Mouse (Mus musculus): ENCODE data around the gene Lin54. TPM values are rescaled to one million over a fixed set of nuclear protein-coding genes. Genes with fewer than 3 reads are reported as not detected.

The Lin54 gene
- polyA plus RNA-seq, 1 experiment from 2014 or later = 16.2 TPM

GRCm38 (mm10) chr5:100499831-100500304 is 571 bp downstream of the Lin54 start:
- H3K4me1 ChIP-seq (replicated peaks; ENCODE audit: control insufficient read depth, insufficient read depth, low read length) = peaks cover 20% of the 10 kb centered on the region
- ATAC-seq (replicated peaks; ENCODE audit: low FRiP score) (peak; percentile 32), DNase-seq (ENCODE audit: low spot score) (peak; percentile 68)
- WGBS = under 1% methylated on average over 39 of the region's 41 CpGs
- H3K9me3 ChIP-seq (ENCODE audit: control insufficient read depth, low read length) = no peaks in the 10 kb centered on the region
- H3K27ac ChIP-seq (ENCODE audit: low read depth, low read length) = peak overlapping the region; percentile 94
- H3K9ac ChIP-seq (ENCODE audit: low read depth, low read length) = peak overlapping the region; percentile 79
- H3K36me3 ChIP-seq (ENCODE audit: control insufficient read depth, insufficient read depth, low read length) = no peaks in the 10 kb centered on the region
- no peaks in the 10 kb centered on the region for H3K27me3 ChIP-seq (replicated peaks; ENCODE audit: control insufficient read depth, insufficient read depth, low read length)
- peak overlapping the region; percentile 92 for H3K4me2 ChIP-seq
- H3K4me3 ChIP-seq (ENCODE audit: low read depth, low read length) = peak overlapping the region; percentile 80

GRCm38 (mm10) chr5:100499243-100499642 is 1.2 kb downstream of the Lin54 start:
- peak overlapping the region; percentile 75; the same call in 1 of the 2 replicates for H3K27ac ChIP-seq (ENCODE audit: low read depth, low read length)
- no peaks in the 10 kb centered on the region for H3K27me3 ChIP-seq (replicated peaks; ENCODE audit: control insufficient read depth, insufficient read depth, low read length)
- no peaks in the 10 kb centered on the region for H3K9me3 ChIP-seq (ENCODE audit: control insufficient read depth, low read length)
- peak overlapping the region; percentile 80 for H3K4me3 ChIP-seq (ENCODE audit: low read depth, low read length)
- H3K36me3 ChIP-seq (ENCODE audit: control insufficient read depth, insufficient read depth, low read length) = no peaks in the 10 kb centered on the region
- peak overlapping the region; percentile 79 for H3K9ac ChIP-seq (ENCODE audit: low read depth, low read length)
- DNase-seq (ENCODE audit: low spot score) (no peak), ATAC-seq (replicated peaks; ENCODE audit: low FRiP score) (no peak)
- H3K4me1 ChIP-seq (replicated peaks; ENCODE audit: control insufficient read depth, insufficient read depth, low read length) = peaks cover 20% of the 10 kb centered on the region
- peak overlapping the region; percentile 92 for H3K4me2 ChIP-seq
- 17% methylated on average over 2 of the region's 2 CpGs for WGBS

- Histone ChIP-seq H3K4me3 (ENCODE audit: low read depth, low read length) (peak overlapping the region; percentile 80), H3K27me3 (replicated peaks; ENCODE audit: control insufficient read depth, insufficient read depth, low read length) (no peaks in the 10 kb centered on the region), H3K9me3 (ENCODE audit: control insufficient read depth, low read length) (no peaks in the 10 kb centered on the region), H3K9ac (ENCODE audit: low read depth, low read length) (peak overlapping the region; percentile 83), H3K4me1 (replicated peaks; ENCODE audit: control insufficient read depth, insufficient read depth, low read length) (peaks cover 20% of the 10 kb centered on the region), H3K27ac (ENCODE audit: low read depth, low read length) (peak overlapping the region; percentile 75), H3K4me2 (peak overlapping the region; percentile 92), H3K36me3 (ENCODE audit: control insufficient read depth, insufficient read depth, low read length) (no peaks in the 10 kb centered on the region)
- ATAC-seq (replicated peaks; ENCODE audit: low FRiP score) (peak; percentile 83), DNase-seq (ENCODE audit: low spot score) (peak; percentile 86)
- WGBS = under 1% methylated on average over 44 of the region's 46 CpGs
Measured at GRCm38 (mm10) chr5:100498436-100499180, 1.8 kb downstream of the Lin54 start.

- H3K4me3 ChIP-seq (ENCODE audit: low read depth, low read length) = no peak overlapping the region
- DNase-seq (ENCODE audit: low spot score) = no peak
- no peak overlapping the region for H3K27ac ChIP-seq (ENCODE audit: low read depth, low read length)
- H3K9ac ChIP-seq (ENCODE audit: low read depth, low read length) = no peak overlapping the region
- H3K27me3 ChIP-seq (replicated peaks; ENCODE audit: control insufficient read depth, insufficient read depth, low read length) = no peaks in the 10 kb centered on the region
- no peak for ATAC-seq (replicated peaks; ENCODE audit: low FRiP score)
- WGBS = 69% methylated on average over 4 of the region's 4 CpGs
- peaks cover 11% of the 10 kb centered on the region for H3K4me1 ChIP-seq (replicated peaks; ENCODE audit: control insufficient read depth, insufficient read depth, low read length)
- no peaks in the 10 kb centered on the region for H3K9me3 ChIP-seq (ENCODE audit: control insufficient read depth, low read length)
- no peak overlapping the region for H3K4me2 ChIP-seq
- no peaks in the 10 kb centered on the region for H3K36me3 ChIP-seq (ENCODE audit: control insufficient read depth, insufficient read depth, low read length)
Measured at GRCm38 (mm10) chr5:100491704-100492103, 8.7 kb downstream of the Lin54 start.

DNA sequence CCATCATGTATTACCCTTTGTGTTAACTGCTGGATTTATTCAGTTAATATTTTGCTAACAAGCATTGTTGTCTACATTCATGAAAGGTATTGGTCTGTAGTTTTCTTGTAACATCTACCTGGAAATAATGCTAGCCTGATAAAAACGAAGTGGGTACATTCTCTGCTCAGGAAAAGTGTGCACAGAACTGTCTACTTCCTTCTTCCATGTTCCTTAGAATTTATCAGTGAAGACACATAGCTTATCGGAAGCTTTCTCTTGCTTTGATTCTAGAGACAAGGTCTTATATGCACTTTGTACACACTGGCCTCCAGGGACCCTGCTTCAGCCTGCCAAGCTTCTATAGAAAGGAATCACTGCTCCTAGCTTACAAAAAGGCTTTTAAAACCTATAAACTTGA is 11.1 kb downstream of the Lin54 start:
- H3K4me1 ChIP-seq (replicated peaks; ENCODE audit: control insufficient read depth, insufficient read depth, low read length) = peaks cover 7% of the 10 kb centered on the region
- H3K4me3 ChIP-seq (ENCODE audit: low read depth, low read length) = no peak overlapping the region
- no peak overlapping the region for H3K4me2 ChIP-seq
- H3K9ac ChIP-seq (ENCODE audit: low read depth, low read length) = no peak overlapping the region
- no peak overlapping the region for H3K27ac ChIP-seq (ENCODE audit: low read depth, low read length)
- no peaks in the 10 kb centered on the region for H3K27me3 ChIP-seq (replicated peaks; ENCODE audit: control insufficient read depth, insufficient read depth, low read length)
- 62% methylated on average over 2 of the region's 2 CpGs for WGBS
- no peaks in the 10 kb centered on the region for H3K36me3 ChIP-seq (ENCODE audit: control insufficient read depth, insufficient read depth, low read length)
- ATAC-seq (replicated peaks; ENCODE audit: low FRiP score) = no peak
- no peaks in the 10 kb centered on the region for H3K9me3 ChIP-seq (ENCODE audit: control insufficient read depth, low read length)
- DNase-seq (ENCODE audit: low spot score) = no peak

DNA sequence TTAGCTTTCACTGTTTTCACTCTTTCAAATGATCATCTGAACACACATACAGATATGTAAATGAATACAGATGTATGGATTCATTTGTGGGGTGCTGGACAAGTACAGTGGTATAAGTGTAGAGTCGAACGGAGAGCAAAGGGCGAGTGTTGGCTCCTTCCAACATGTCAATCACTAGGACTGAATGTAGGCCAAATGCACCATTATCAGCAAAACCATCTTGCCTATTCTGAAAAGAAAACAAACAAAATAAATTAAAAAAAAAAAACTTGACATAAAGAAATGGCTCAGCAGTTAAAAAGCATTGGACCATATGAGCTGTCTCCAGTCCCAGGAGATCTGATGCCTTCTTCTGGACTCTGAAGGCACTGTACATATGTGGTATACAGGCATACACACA is 12.2 kb downstream of the Lin54 start:
- Histone ChIP-seq H3K4me2 (no peak overlapping the region), H3K9me3 (ENCODE audit: control insufficient read depth, low read length) (no peaks in the 10 kb centered on the region), H3K36me3 (ENCODE audit: control insufficient read depth, insufficient read depth, low read length) (no peaks in the 10 kb centered on the region), H3K4me1 (replicated peaks; ENCODE audit: control insufficient read depth, insufficient read depth, low read length) (peaks cover 7% of the 10 kb centered on the region), H3K9ac (ENCODE audit: low read depth, low read length) (no peak overlapping the region), H3K27me3 (replicated peaks; ENCODE audit: control insufficient read depth, insufficient read depth, low read length) (no peaks in the 10 kb centered on the region), H3K4me3 (ENCODE audit: low read depth, low read length) (no peak overlapping the region), H3K27ac (ENCODE audit: low read depth, low read length) (no peak overlapping the region)
- DNase-seq (ENCODE audit: low spot score) (no peak), ATAC-seq (replicated peaks; ENCODE audit: low FRiP score) (no peak)
- 92% methylated on average over 3 of the region's 3 CpGs for WGBS

- WGBS = 84% methylated on average over 2 of the region's 2 CpGs
Measured at GRCm38 (mm10) chr5:100487120-100487519, 13.3 kb downstream of the Lin54 start.

GRCm38 (mm10) chr5:100483569-100483968 is 16.9 kb downstream of the Lin54 start:
- no peaks in the 10 kb centered on the region for H3K4me1 ChIP-seq (replicated peaks; ENCODE audit: control insufficient read depth, insufficient read depth, low read length)
- no peaks in the 10 kb centered on the region; the same call in 1 of the 2 replicates for H3K36me3 ChIP-seq (ENCODE audit: control insufficient read depth, insufficient read depth, low read length)
- DNase-seq (ENCODE audit: low spot score) (no peak), ATAC-seq (replicated peaks; ENCODE audit: low FRiP score) (no peak)
- no peak overlapping the region for H3K9ac ChIP-seq (ENCODE audit: low read depth, low read length)
- H3K27me3 ChIP-seq (replicated peaks; ENCODE audit: control insufficient read depth, insufficient read depth, low read length) = no peaks in the 10 kb centered on the region
- H3K4me3 ChIP-seq (ENCODE audit: low read depth, low read length) = no peak overlapping the region
- H3K27ac ChIP-seq (ENCODE audit: low read depth, low read length) = no peak overlapping the region
- no peaks in the 10 kb centered on the region for H3K9me3 ChIP-seq (ENCODE audit: control insufficient read depth, low read length)
- H3K4me2 ChIP-seq = no peak overlapping the region

More at GRCm38 (mm10) chr5:100487120-100487519, 13.3 kb downstream of the Lin54 start:
- DNase-seq (ENCODE audit: low spot score) (no peak), ATAC-seq (replicated peaks; ENCODE audit: low FRiP score) (no peak)
- Histone ChIP-seq H3K36me3 (ENCODE audit: control insufficient read depth, insufficient read depth, low read length) (no peaks in the 10 kb centered on the region), H3K4me1 (replicated peaks; ENCODE audit: control insufficient read depth, insufficient read depth, low read length) (peaks cover 7% of the 10 kb centered on the region), H3K4me2 (no peak overlapping the region), H3K4me3 (ENCODE audit: low read depth, low read length) (no peak overlapping the region), H3K9ac (ENCODE audit: low read depth, low read length) (no peak overlapping the region), H3K27me3 (replicated peaks; ENCODE audit: control insufficient read depth, insufficient read depth, low read length) (no peaks in the 10 kb centered on the region), H3K27ac (ENCODE audit: low read depth, low read length) (no peak overlapping the region), H3K9me3 (ENCODE audit: control insufficient read depth, low read length) (no peaks in the 10 kb centered on the region)

DNA sequence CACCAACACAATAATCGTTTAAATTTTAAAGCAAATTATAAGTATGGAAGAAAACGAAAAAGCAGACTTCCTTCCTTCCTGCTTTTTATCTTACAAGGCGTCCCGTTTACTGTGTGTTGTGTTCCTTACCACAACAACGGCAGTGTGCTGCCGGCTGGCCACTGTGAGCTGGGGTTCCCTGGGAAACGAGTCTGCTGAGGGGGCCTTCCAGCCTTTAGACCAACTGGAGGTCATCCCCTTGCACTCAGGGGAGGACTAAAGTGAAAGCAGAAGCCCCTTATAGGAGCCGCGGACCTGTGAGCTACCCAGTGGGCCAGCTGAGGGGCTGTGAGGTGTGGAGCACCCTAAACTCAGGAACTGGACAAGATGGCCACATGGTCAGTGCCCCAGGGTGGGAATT is 22.8 kb downstream of the Lin54 start:
- H3K4me3 ChIP-seq (ENCODE audit: low read depth, low read length) = no peak overlapping the region
- DNase-seq (ENCODE audit: low spot score) (no peak), ATAC-seq (replicated peaks; ENCODE audit: low FRiP score) (no peak)
- H3K9me3 ChIP-seq (ENCODE audit: control insufficient read depth, low read length) = no peaks in the 10 kb centered on the region
- H3K27me3 ChIP-seq (replicated peaks; ENCODE audit: control insufficient read depth, insufficient read depth, low read length) = no peaks in the 10 kb centered on the region
- H3K4me1 ChIP-seq (replicated peaks; ENCODE audit: control insufficient read depth, insufficient read depth, low read length) = no peaks in the 10 kb centered on the region
- no peak overlapping the region for H3K4me2 ChIP-seq
- H3K36me3 ChIP-seq (ENCODE audit: control insufficient read depth, insufficient read depth, low read length) = no peaks in the 10 kb centered on the region; the same call in 1 of the 2 replicates
- 82% methylated on average over 9 of the region's 9 CpGs for WGBS
- no peak overlapping the region for H3K27ac ChIP-seq (ENCODE audit: low read depth, low read length)
- H3K9ac ChIP-seq (ENCODE audit: low read depth, low read length) = no peak overlapping the region

Measured in liver, embryonic 11.5 days (tissue).